In the genomic region with DNA sequence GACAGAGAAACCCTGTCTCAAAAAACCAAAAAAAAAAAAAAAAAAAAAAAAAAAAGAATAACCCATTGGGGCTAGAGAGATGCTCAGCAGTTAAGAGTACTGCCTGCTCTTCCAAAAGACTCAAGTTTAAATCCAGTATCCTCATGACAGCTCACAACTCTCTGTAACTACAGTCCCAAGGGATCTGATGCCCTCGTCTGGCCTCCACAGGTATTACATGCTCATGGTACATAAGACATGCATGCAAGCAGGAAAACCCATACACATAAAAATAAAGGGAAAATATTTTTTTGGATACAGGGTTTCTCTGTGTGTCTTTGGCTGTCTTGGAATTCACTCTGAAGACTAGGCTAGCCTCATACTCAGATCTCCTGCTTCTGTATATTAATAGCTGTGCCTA, we compare ENCODE assay signal across 8 mouse cellular contexts.
DNase-seq lines count a peak whose midpoint lies in the region; ATAC-seq lines count a peak whose summit lies in the region.

No protein-coding gene starts in this region.

- no peaks in the 10 kb centered on the region for H3K36me3 ChIP-seq in hindbrain, embryonic 10.5 days
- H3K36me3 ChIP-seq in hindbrain, embryonic 14.5 days (replicated peaks; ENCODE audit: control insufficient read depth, insufficient read depth) = no peaks in the 10 kb centered on the region
- no peaks in the 10 kb centered on the region for H3K36me3 ChIP-seq in embryonic facial prominence, embryonic 10.5 days (replicated peaks)
- H3K36me3 ChIP-seq in limb, embryonic 10.5 days = no peaks in the 10 kb centered on the region

- H3K4me2 ChIP-seq in hindbrain, embryonic 14.5 days (replicated peaks) = no peak overlapping the region

- peaks cover 6% of the 10 kb centered on the region; the same call in 1 of the 2 replicates for H3K4me1 ChIP-seq in hindbrain, embryonic 10.5 days (replicated peaks)
- no peaks in the 10 kb centered on the region for H3K4me1 ChIP-seq in hindbrain, embryonic 14.5 days (replicated peaks; ENCODE audit: control insufficient read depth, insufficient read depth, low read length)
- peaks cover 21% of the 10 kb centered on the region for H3K4me1 ChIP-seq in embryonic facial prominence, embryonic 10.5 days
- peaks cover 31% of the 10 kb centered on the region for H3K4me1 ChIP-seq in limb, embryonic 10.5 days

- H3K9me3 ChIP-seq in hindbrain, embryonic 10.5 days = no peaks in the 10 kb centered on the region
- no peaks in the 10 kb centered on the region for H3K9me3 ChIP-seq in hindbrain, embryonic 14.5 days (ENCODE audit: control insufficient read depth, low read length)
- H3K9me3 ChIP-seq in embryonic facial prominence, embryonic 10.5 days = no peaks in the 10 kb centered on the region
- H3K9me3 ChIP-seq in limb, embryonic 10.5 days (replicated peaks) = no peaks in the 10 kb centered on the region

- H3K27me3 ChIP-seq in hindbrain, embryonic 10.5 days (ENCODE audit: insufficient read depth, poor library complexity, severe bottlenecking) = no peaks in the 10 kb centered on the region
- no peaks in the 10 kb centered on the region for H3K27me3 ChIP-seq in hindbrain, embryonic 14.5 days (ENCODE audit: control insufficient read depth, insufficient read depth, low read length)
- no peaks in the 10 kb centered on the region for H3K27me3 ChIP-seq in embryonic facial prominence, embryonic 10.5 days (replicated peaks; ENCODE audit: low read depth, poor library complexity, severe bottlenecking)
- H3K27me3 ChIP-seq in limb, embryonic 10.5 days (ENCODE audit: low read depth, poor library complexity, severe bottlenecking) = no peaks in the 10 kb centered on the region

- H3K4me3 ChIP-seq in hindbrain, embryonic 10.5 days = no peak overlapping the region
- H3K4me3 ChIP-seq in hindbrain, embryonic 14.5 days (replicated peaks; ENCODE audit: low read length) = no peak overlapping the region
- no peak overlapping the region for H3K4me3 ChIP-seq in embryonic facial prominence, embryonic 10.5 days
- no peak overlapping the region for H3K4me3 ChIP-seq in limb, embryonic 10.5 days

- no peak overlapping the region for H3K27ac ChIP-seq in hindbrain, embryonic 10.5 days
- no peak overlapping the region for H3K27ac ChIP-seq in hindbrain, embryonic 14.5 days
- no peak overlapping the region for H3K27ac ChIP-seq in embryonic facial prominence, embryonic 10.5 days (replicated peaks)
- H3K27ac ChIP-seq in limb, embryonic 10.5 days = no peak overlapping the region

- 11% methylated on average over 1 of the region's 1 CpGs for WGBS in hindbrain, embryonic 10.5 days
- 6% methylated on average over 1 of the region's 1 CpGs for WGBS in hindbrain, embryonic 14.5 days
- WGBS in embryonic facial prominence, embryonic 10.5 days = 14% methylated on average over 1 of the region's 1 CpGs
- 9% methylated on average over 1 of the region's 1 CpGs for WGBS in limb, embryonic 10.5 days

- DNase-seq in hindbrain, embryonic 10.5 days (ENCODE audit: low spot score) = peak; percentile 58
- DNase-seq in hindbrain, embryonic 14.5 days (ENCODE audit: low spot score) = no peak
- peak; percentile 76 for DNase-seq in R1 (ENCODE audit: low read depth, low spot score)
- DNase-seq in embryonic facial prominence, embryonic 10.5 days (ENCODE audit: low spot score) = peak; percentile 53
- peak; percentile 56 for DNase-seq in limb, embryonic 10.5 days (ENCODE audit: low spot score)
- peak; percentile 33 for DNase-seq in retina, postnatal 7 days (ENCODE audit: low read depth, low spot score)

- ATAC-seq in hindbrain, embryonic 14.5 days (ENCODE audit: low FRiP score) = no peak
- peak; percentile 57 for ATAC-seq in CD4-positive, CD25-positive, alpha-beta regulatory T cell, adult 4 months
- ATAC-seq in inflammation-experienced regulatory T-cells, adult 6 months = no peak

- no peak overlapping the region for H3K9ac ChIP-seq in hindbrain, embryonic 14.5 days
